Comparison of ENCODE assay signal across 9 mouse cellular contexts in genomic region chr16:86302451-86303145, GRCm38 (mm10).
DNase-seq lines count a peak whose midpoint lies in the region; TF ChIP-seq lines count a peak whose summit lies in the region.
"Had no signal": no experiment of that assay in that cellular context is flagged by ENCODE, and none has a peak within 500 bp of the region (broad histone marks: within the 10 kb centered on the region; RNA-seq: fewer than 3 reads in every experiment).

No protein-coding gene starts in this region.

- peak; percentile 78 for TF ChIP-seq CTCF in layer of hippocampus, adult 2 months (conservative IDR thresholded peaks at IDR 0.05)

- H3K27ac ChIP-seq in layer of hippocampus, adult 2 months: no peak overlapping the region

- H3K4me3 ChIP-seq in layer of hippocampus, adult 2 months: no peak overlapping the region

- DNase-seq in embryo, embryonic 10 days (ENCODE audit: low spot score): peak; percentile 12
- DNase-seq in embryo, embryonic 9.5 days (ENCODE audit: extremely low spot score): no peak
- no peak for DNase-seq in layer of hippocampus, adult 2 months (ENCODE audit: low spot score in 2 of 2)
- no peak for DNase-seq in layer of hippocampus, adult 9-11 months
- DNase-seq in MEL-GATA-1-ER (ENCODE audit: extremely low read depth, low read depth): peak; percentile 2
- peak; percentile 20 for DNase-seq in kidney, postnatal 14 days
- DNase-seq in urinary bladder, postnatal 36 days (ENCODE audit: low spot score in 2 of 2): no peak
- DNase-seq in spleen, adult 18-20 months: no peak
- DNase-seq: B cell, adult 2 months had no signal

Comparison
In these comparisons a context has a peak if more than half of its experiments do, and no peak if none do; other contexts are left out.
1. DNase-seq: peak in embryo, embryonic 10 days (single experiment), MEL-GATA-1-ER (single experiment) and kidney, postnatal 14 days (single experiment); none in embryo, embryonic 9.5 days (single experiment), layer of hippocampus, adult 2 months (0 of 2), layer of hippocampus, adult 9-11 months (single experiment), urinary bladder, postnatal 36 days (0 of 2) and spleen, adult 18-20 months (0 of 2).